Mouse (Mus musculus) central nervous system, embryonic 11.5 days (tissue): ENCODE results near the gene Med19. TPM values are rescaled to one million over a fixed set of nuclear protein-coding genes. Genes with fewer than 3 reads are reported as not detected.

ENCODE experiments used
- polyA plus RNA-seq: library from polyadenylated mRNA; depleted of rRNA; stranded (reverse); fragments of >200 nt; gene quantifications from 2 replicates; pipeline ENCODE4 v1.2.3, GENCODE M21; 2012; rRNA removed

The Med19 gene
- 31.4 and 31.9 TPM in 2 replicates for polyA plus RNA-seq

DNA sequence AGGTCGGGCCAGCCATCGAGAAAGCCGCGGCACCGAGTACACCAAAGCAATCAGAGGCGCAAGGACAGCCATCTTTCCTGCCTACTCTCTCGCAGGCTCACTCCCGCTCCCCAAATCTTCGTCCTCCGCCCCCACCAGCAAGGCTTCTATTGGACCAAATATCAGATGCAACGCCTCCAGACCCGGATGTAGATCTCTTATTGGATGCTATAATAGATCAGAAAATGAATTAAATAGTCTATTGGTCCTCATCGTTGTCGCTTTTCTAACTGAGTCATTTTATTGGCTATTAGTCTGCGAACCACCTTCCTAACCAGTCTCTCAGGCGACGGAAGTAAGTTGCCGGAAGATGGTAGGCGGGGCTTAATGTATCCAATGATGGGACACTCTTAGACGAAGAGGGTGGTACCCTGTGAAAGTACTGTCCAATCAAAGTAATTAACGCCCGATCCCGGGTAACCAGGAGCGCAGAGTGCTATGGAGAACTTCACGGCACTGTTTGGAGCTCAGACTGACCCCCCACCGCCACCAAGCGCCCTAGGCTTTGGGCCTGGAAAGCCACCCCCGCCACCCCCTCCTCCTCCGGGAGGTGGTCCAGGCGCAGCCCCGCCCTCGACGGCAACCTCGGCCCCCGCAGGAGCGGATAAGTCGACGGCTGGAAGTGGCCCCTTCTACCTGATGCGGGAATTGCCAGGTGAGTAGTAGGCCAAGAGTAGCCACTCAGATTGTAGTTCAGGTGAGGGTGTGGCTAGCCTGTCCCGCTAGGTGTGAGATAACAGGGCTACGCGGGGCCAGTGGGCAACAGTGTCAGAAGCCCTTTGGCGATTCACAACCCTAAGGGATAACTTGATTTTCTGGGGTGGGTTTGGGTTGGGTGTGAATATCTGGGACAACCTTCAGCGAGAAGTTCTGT lies at the start of gene Med19, which contains the start of gene Gm28635:
Gene Med19 (plus strand): TSS at position 435 of the 913 bp plus-strand sequence.
Gene Gm28635 (minus strand): TSS at position 74 of the 913 bp plus-strand sequence.

GRCm38 (mm10) chr2:84650464-84651195 lies 27.6 kb upstream of the Med19 start, which contains the start of gene Ctnnd1:
Gene Ctnnd1 (minus strand): TSS chr2:84650765.

GRCm38 (mm10) chr2:84658806-84659205 lies 19.4 kb upstream of the Med19 start, which contains the start of gene Btbd18:
Gene Btbd18 (plus strand): TSS chr2:84659079.

GRCm38 (mm10) chr2:84670569-84670933 lies 7.7 kb upstream of the Med19 start, which contains the start of gene Selenoh:
Gene Selenoh (minus strand): TSS chr2:84670770.

DNA sequence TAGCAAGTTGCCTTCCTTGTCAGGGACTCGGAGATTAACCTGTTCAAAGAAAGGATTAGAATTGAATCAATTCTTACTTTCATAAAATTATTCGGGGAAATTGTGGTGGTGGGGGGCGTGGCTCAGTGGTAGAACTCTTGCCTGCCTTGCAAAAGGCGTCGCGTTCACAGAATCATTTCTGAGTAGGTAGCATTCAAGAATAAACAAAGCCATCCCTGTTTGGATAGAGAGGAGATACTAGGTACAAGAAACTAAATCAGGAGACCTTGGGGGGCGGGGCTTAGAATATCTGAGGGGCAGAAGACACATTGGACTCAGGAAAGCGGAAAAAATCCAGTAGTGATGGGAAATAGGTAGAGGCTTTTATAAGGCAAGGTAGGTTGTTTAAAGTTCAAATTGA lies 814 bp downstream of the Med19 start, which contains the start of gene Tmx2:
Gene Tmx2 (minus strand): TSS at position 125 of the 400 bp plus-strand sequence.

DNA sequence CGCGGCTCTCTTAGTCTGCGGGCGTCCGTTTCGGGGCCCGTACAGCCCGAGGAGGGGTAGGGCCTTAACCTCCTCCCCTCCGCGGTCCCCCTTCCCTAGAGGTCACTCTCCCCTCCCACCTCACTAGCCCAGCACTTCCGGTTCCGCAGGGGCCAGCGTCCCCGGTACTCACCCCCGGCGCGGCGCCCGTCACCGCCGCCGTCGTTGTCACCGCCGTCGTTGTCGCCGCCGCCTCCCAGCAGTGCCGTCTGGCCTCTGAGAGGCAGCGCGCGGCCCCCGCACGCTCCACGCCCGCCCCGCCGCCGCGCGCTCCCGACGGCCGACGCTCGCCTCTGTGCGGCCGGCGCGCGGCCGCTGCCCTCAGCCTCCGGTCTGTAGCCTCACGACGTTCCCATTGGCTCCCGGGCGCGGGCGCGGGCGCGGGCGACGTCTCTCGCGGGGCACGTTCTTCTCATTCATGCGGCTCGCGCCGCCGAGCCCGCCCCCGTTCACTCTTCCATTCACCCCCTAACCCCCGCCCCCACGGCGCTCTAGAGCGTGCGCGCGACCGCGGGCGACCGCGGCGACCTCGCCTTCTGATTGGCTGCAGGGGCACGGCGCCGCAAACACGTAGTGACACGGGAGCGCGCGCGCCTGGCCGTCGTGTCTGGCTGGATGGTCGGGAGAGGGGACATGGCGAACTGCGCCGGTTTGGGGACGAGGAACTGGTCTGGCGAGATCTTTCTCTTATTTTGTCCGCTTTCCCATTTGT lies 36.8 kb downstream of the Med19 start, which contains the start of gene Zdhhc5:
Gene Zdhhc5 (minus strand): TSS at position 370 of the 751 bp plus-strand sequence.

GRCm38 (mm10) chr2:84727172-84727858 lies 49.1 kb downstream of the Med19 start, which contains the start of gene Clp1:
Gene Clp1 (minus strand): TSS chr2:84727350.

DNA sequence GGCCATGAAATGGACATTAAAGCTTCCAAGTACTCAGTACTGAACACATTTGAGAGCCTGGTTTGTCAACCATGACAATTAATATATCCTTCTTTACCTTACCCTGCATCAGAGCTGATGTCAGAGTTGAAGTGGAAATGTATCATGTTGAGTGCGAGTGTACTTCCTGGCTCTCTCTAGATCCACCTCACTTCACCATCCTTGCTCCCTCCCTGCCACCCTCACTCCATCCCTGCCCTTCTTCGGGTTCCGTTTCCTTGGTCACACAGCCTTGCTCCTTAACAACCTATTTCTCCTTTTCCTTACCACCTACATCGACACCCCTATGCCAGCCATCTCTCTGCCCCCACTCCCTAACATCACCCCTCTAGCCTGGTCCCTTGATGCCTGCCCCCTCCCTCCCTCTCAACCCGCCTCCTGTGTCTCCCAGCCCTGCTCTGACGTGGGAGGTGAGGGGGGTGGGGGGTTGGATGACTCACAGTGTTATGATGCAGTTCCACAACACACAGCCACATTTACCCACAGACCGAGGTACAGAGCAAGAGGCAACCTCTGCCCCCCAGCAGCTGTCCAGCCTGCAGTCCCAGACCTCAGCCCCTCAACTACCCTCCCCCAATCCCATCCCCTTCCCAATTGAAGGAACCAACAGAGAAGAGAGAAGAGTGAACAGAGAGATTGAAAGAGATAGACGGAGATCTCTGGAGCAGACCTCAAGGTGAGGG lies 55.5 kb downstream of the Med19 start, which contains the start of gene Ypel4:
Gene Ypel4 (plus strand): TSS at position 480 of the 722 bp plus-strand sequence.

Other genes with a start within 250 kb of the Med19 start
- gene Tfpi, start 201.6 kb upstream of the Med19 start, polyA plus RNA-seq = 14.0 and 20.9 TPM in 2 replicates
- 71.0 and 78.3 TPM in 2 replicates for gene Ctnnd1, start 27.6 kb upstream of the Med19 start, polyA plus RNA-seq
- 0.01 and 0.05 TPM in 2 replicates for gene Btbd18, start 19.3 kb upstream of the Med19 start, polyA plus RNA-seq
- 342 and 519 TPM in 2 replicates for gene Selenoh, start 7.6 kb upstream of the Med19 start, polyA plus RNA-seq
- not detected in 2 replicates for gene Gm28635, start 361 bp upstream of the Med19 start, polyA plus RNA-seq
- 128 and 209 TPM in 2 replicates for gene Tmx2, start 738 bp downstream of the Med19 start, polyA plus RNA-seq
- gene Zdhhc5, start 36.8 kb downstream of the Med19 start, polyA plus RNA-seq = 21.0 and 34.9 TPM in 2 replicates
- gene Clp1, start 48.9 kb downstream of the Med19 start, polyA plus RNA-seq = 26.7 and 28.5 TPM in 2 replicates
- gene Ypel4, start 55.7 kb downstream of the Med19 start, polyA plus RNA-seq = 23.8 and 26.2 TPM in 2 replicates
- 15.6 and 52.5 TPM in 2 replicates for gene Gm19426, start 65.3 kb downstream of the Med19 start, polyA plus RNA-seq
- gene Serping1, start 97.0 kb downstream of the Med19 start, polyA plus RNA-seq = 20.3 and 28.2 TPM in 2 replicates
- 36.1 and 53.2 TPM in 2 replicates for gene Ube2l6, start 120.4 kb downstream of the Med19 start, polyA plus RNA-seq
- 0.05 and 0.21 TPM in 2 replicates for gene Smtnl1, start 144.2 kb downstream of the Med19 start, polyA plus RNA-seq
- gene Timm10, start 148.6 kb downstream of the Med19 start, polyA plus RNA-seq = 68.3 and 99.3 TPM in 2 replicates
- gene Slc43a1, start 160.4 kb downstream of the Med19 start, polyA plus RNA-seq = 13.6 and 24.5 TPM in 2 replicates
- 4.2 and 5.0 TPM in 2 replicates for gene Rtn4rl2, start 208.3 kb downstream of the Med19 start, polyA plus RNA-seq